Mouse (Mus musculus) bone marrow, adult 2 months (tissue): ENCODE measurements at regions not wholly inside any gene's neighbourhood (a gene's known extent, or its start where the extent isn't known, plus 50 kb on each side); places are given as distances from the start of the nearest gene placed in this dataset.

Source experiments
- CTCF ChIP-seq: fragments of 200-500 bp; IDR thresholded peaks from 2 replicates; pipeline ENCODE4 v1.5.1; 2011; ENCODE audit warnings: low read length, control low read depth; ENCODE audit not compliant: control insufficient read depth, insufficient read depth
- POLR2A ChIP-seq: fragments of 200-500 bp; IDR thresholded peaks from 2 replicates; pipeline ENCODE4 v1.6.1; 2011; ENCODE audit warnings: low read depth, mild to moderate bottlenecking, control low read depth, low read length, borderline replicate concordance; ENCODE audit not compliant: control insufficient read depth

DNA sequence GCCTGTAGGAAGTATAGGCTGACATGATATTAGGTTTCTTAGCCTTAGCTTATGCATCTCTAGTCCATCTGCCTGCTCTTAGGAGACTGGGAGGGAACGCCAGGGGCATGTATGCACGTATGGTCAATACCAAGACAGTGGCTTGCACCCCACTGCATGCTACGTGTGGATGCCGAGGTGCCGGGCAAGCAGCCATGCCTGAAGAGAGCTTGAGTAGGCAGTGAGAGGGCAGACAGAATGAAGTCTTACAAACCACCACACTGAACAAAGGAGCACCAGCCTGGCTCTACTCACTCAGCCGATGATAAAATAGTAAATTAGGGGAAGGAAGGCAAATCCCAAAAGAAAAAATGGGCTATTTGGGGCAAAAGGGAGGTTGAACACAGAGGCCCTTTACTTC, 245.2 kb upstream of the Fn1 start:
- TF ChIP-seq CTCF = no peak
- no peak for TF ChIP-seq POLR2A
